Mouse (Mus musculus): Measurements from ENCODE around the gene Slamf7. TPM values are rescaled to one million over a fixed set of nuclear protein-coding genes. Genes with fewer than 3 reads are reported as not detected.

Slamf7 gene
- 0.14 TPM in 1 of 2 replicates, not detected in the other for polyA plus RNA-seq (2014; fragmentation: Nextera tagmentation; extraction: Ambion mirVana)

- Histone ChIP-seq H3K4me1 (ENCODE audit: control insufficient read depth, insufficient read depth, low read length) (no peaks in the 10 kb centered on the region), H3K36me3 (ENCODE audit: control insufficient read depth, insufficient read depth, low read length) (no peaks in the 10 kb centered on the region), H3K9me3 (ENCODE audit: control insufficient read depth, low read depth, low read length) (no peaks in the 10 kb centered on the region), H3K27me3 (ENCODE audit: control insufficient read depth, insufficient read depth, low read length) (no peaks in the 10 kb centered on the region), H3K4me3 (ENCODE audit: low read depth, low read length) (no peak within 1 kb of the TSS), H3K4me2 (replicated peaks; ENCODE audit: low read depth, low read length) (no peak within 1 kb of the TSS), H3K9ac (replicated peaks; ENCODE audit: low read depth, low read length) (no peak within 1 kb of the TSS), H3K27ac (ENCODE audit: low read length) (no peak within 1 kb of the TSS)
- no peak for ATAC-seq (ENCODE audit: insufficient number of reproducible peaks, insufficient read depth, low FRiP score, low read depth)
- 88% methylated on average over 5 of the region's 5 CpGs for WGBS
Measured at GRCm38 (mm10) chr1:171652734-171653133, at the start of gene Slamf7. Slamf7 (minus strand) TSS chr1:171653035.

DNA sequence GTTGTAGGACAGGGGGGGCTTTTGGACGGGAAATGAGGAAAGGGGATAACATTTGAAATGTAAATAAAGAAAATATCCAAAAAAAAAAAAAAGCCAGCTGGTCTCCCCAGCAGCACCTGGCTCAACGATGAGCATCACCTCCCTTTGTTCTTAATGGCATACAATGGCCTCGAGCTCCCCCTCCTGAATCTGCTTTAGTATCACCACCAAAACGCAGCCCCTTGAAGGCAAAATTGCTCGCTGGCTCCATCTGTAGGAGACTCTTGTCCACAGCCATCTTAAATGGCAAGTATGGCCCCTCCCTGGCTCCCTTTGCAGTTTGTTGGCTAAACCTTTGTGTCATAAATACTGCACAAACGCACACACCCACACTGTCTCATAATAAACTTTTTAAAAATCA is 46.1 kb upstream of the Slamf7 start:
- no peaks in the 10 kb centered on the region for H3K27me3 ChIP-seq (ENCODE audit: control insufficient read depth, insufficient read depth, low read length)
- no peak overlapping the region for H3K4me2 ChIP-seq (replicated peaks; ENCODE audit: low read depth, low read length)
- no peak overlapping the region for H3K4me3 ChIP-seq (ENCODE audit: low read depth, low read length)
- no peak overlapping the region for H3K9ac ChIP-seq (replicated peaks; ENCODE audit: low read depth, low read length)
- no peak overlapping the region for H3K27ac ChIP-seq (ENCODE audit: low read length)
- WGBS: 12% methylated on average over 6 of the region's 6 CpGs
- no peaks in the 10 kb centered on the region for H3K36me3 ChIP-seq (ENCODE audit: control insufficient read depth, insufficient read depth, low read length)
- no peaks in the 10 kb centered on the region for H3K9me3 ChIP-seq (ENCODE audit: control insufficient read depth, low read depth, low read length)
- no peaks in the 10 kb centered on the region for H3K4me1 ChIP-seq (ENCODE audit: control insufficient read depth, insufficient read depth, low read length)
- no peak for ATAC-seq (ENCODE audit: insufficient number of reproducible peaks, insufficient read depth, low FRiP score, low read depth)

- Histone ChIP-seq H3K4me2 (replicated peaks; ENCODE audit: low read depth, low read length) (no peak overlapping the region), H3K36me3 (ENCODE audit: control insufficient read depth, insufficient read depth, low read length) (no peaks in the 10 kb centered on the region), H3K27me3 (ENCODE audit: control insufficient read depth, insufficient read depth, low read length) (no peaks in the 10 kb centered on the region), H3K27ac (ENCODE audit: low read length) (no peak overlapping the region), H3K9me3 (ENCODE audit: control insufficient read depth, low read depth, low read length) (no peaks in the 10 kb centered on the region), H3K4me3 (ENCODE audit: low read depth, low read length) (no peak overlapping the region), H3K9ac (replicated peaks; ENCODE audit: low read depth, low read length) (no peak overlapping the region), H3K4me1 (ENCODE audit: control insufficient read depth, insufficient read depth, low read length) (no peaks in the 10 kb centered on the region)
- no peak for ATAC-seq (ENCODE audit: insufficient number of reproducible peaks, insufficient read depth, low FRiP score, low read depth)
- WGBS: 81% methylated on average over 1 of the region's 1 CpGs
Measured at GRCm38 (mm10) chr1:171693918-171694317, 41.1 kb upstream of the Slamf7 start.

GRCm38 (mm10) chr1:171687320-171687719 is 34.5 kb upstream of the Slamf7 start:
- no peak overlapping the region for H3K9ac ChIP-seq (replicated peaks; ENCODE audit: low read depth, low read length)
- H3K36me3 ChIP-seq (ENCODE audit: control insufficient read depth, insufficient read depth, low read length): no peaks in the 10 kb centered on the region
- H3K27me3 ChIP-seq (ENCODE audit: control insufficient read depth, insufficient read depth, low read length): no peaks in the 10 kb centered on the region
- no peak overlapping the region for H3K27ac ChIP-seq (ENCODE audit: low read length)
- no peak overlapping the region for H3K4me2 ChIP-seq (replicated peaks; ENCODE audit: low read depth, low read length)
- WGBS: 83% methylated on average over 4 of the region's 4 CpGs
- H3K4me3 ChIP-seq (ENCODE audit: low read depth, low read length): no peak overlapping the region
- no peak for ATAC-seq (ENCODE audit: insufficient number of reproducible peaks, insufficient read depth, low FRiP score, low read depth)
- no peaks in the 10 kb centered on the region for H3K9me3 ChIP-seq (ENCODE audit: control insufficient read depth, low read depth, low read length)
- no peaks in the 10 kb centered on the region for H3K4me1 ChIP-seq (ENCODE audit: control insufficient read depth, insufficient read depth, low read length)

GRCm38 (mm10) chr1:171684923-171685322 is 32.1 kb upstream of the Slamf7 start:
- Histone ChIP-seq H3K4me1 (ENCODE audit: control insufficient read depth, insufficient read depth, low read length) (no peaks in the 10 kb centered on the region), H3K9ac (replicated peaks; ENCODE audit: low read depth, low read length) (no peak overlapping the region), H3K27ac (ENCODE audit: low read length) (no peak overlapping the region), H3K4me3 (ENCODE audit: low read depth, low read length) (no peak overlapping the region), H3K9me3 (ENCODE audit: control insufficient read depth, low read depth, low read length) (no peaks in the 10 kb centered on the region), H3K27me3 (ENCODE audit: control insufficient read depth, insufficient read depth, low read length) (no peaks in the 10 kb centered on the region), H3K36me3 (ENCODE audit: control insufficient read depth, insufficient read depth, low read length) (no peaks in the 10 kb centered on the region), H3K4me2 (replicated peaks; ENCODE audit: low read depth, low read length) (no peak overlapping the region)
- no peak for ATAC-seq (ENCODE audit: insufficient number of reproducible peaks, insufficient read depth, low FRiP score, low read depth)
- WGBS: 90% methylated on average over 9 of the region's 9 CpGs

DNA sequence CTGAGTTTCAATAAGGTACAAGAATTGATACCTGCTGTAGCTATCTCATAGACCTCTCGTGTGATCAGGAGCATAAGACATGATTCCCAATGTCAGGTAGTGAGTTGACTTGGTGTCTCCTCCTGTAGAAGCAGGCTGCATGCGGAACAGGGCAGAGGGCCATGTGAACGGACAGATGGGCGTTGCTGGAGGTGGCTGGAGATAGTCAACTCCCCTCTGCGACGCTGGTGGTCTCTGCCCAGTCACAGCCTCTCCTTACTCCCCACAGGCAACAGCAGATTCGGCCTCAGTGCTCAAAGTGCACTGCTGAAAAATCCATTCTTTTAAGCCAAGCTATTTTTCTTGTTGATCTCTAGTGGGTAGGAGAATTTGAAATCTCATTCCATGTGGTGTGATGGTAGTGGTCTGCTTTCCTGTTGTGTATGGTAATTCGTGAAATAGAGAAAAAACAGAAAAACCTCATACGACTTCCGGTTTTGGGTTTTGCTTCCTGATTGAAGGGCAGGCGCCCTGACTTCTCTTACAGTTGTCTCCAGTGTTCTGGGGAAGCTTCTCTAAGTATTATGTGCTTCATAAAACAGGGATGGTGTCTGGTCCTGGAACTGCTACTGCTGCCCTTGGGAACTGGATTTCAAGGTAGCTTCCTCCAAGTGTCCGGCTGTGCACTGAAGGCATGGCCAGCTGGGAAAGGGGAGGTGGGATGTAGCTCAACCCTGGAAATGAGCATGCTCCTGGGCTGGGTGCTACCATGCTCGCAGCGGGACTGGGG is 28.9 kb upstream of the Slamf7 start, which contains the start of gene Cd48:
Gene Cd48 (plus strand): TSS at position 479 of the 769 bp plus-strand sequence.
- no peak within 1 kb of the TSS for H3K4me2 ChIP-seq (replicated peaks; ENCODE audit: low read depth, low read length)
- H3K4me1 ChIP-seq (ENCODE audit: control insufficient read depth, insufficient read depth, low read length): no peaks in the 10 kb centered on the region
- WGBS: 79% methylated on average over 14 of the region's 14 CpGs
- ATAC-seq (ENCODE audit: insufficient number of reproducible peaks, insufficient read depth, low FRiP score, low read depth): no peak
- no peaks in the 10 kb centered on the region for H3K27me3 ChIP-seq (ENCODE audit: control insufficient read depth, insufficient read depth, low read length)
- no peak within 1 kb of the TSS for H3K4me3 ChIP-seq (ENCODE audit: low read depth, low read length)
- H3K9ac ChIP-seq (replicated peaks; ENCODE audit: low read depth, low read length): no peak within 1 kb of the TSS
- H3K27ac ChIP-seq (ENCODE audit: low read length): no peak within 1 kb of the TSS
- H3K9me3 ChIP-seq (ENCODE audit: control insufficient read depth, low read depth, low read length): no peaks in the 10 kb centered on the region
- no peaks in the 10 kb centered on the region for H3K36me3 ChIP-seq (ENCODE audit: control insufficient read depth, insufficient read depth, low read length)

- H3K27ac ChIP-seq (ENCODE audit: low read length): no peak overlapping the region
- no peak for ATAC-seq (ENCODE audit: insufficient number of reproducible peaks, insufficient read depth, low FRiP score, low read depth)
- no peak overlapping the region for H3K9ac ChIP-seq (replicated peaks; ENCODE audit: low read depth, low read length)
- H3K9me3 ChIP-seq (ENCODE audit: control insufficient read depth, low read depth, low read length): no peaks in the 10 kb centered on the region
- 81% methylated on average over 7 of the region's 7 CpGs for WGBS
- no peaks in the 10 kb centered on the region for H3K27me3 ChIP-seq (ENCODE audit: control insufficient read depth, insufficient read depth, low read length)
- H3K36me3 ChIP-seq (ENCODE audit: control insufficient read depth, insufficient read depth, low read length): no peaks in the 10 kb centered on the region
- no peak overlapping the region for H3K4me3 ChIP-seq (ENCODE audit: low read depth, low read length)
- H3K4me1 ChIP-seq (ENCODE audit: control insufficient read depth, insufficient read depth, low read length): no peaks in the 10 kb centered on the region
- no peak overlapping the region for H3K4me2 ChIP-seq (replicated peaks; ENCODE audit: low read depth, low read length)
Measured at GRCm38 (mm10) chr1:171681009-171681408, 28.2 kb upstream of the Slamf7 start.

DNA sequence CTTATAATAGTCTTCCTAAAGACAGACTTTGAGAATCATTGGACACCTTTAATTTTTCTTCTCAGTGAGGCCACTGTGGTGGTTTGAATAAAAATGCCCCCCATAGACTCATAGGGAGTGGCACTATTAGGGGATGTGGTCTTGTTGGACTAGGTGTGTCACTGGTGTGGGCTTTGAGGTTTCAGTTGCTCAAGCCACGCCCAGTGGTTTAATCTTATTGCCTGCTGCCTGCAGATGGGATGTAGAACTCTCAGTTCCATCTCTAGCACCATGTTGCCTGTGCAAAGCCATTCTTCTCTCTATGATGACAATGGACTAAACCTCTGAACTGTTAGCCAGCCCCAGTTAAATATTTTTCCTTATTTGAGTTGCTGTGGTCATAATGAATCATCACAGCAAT is 24.9 kb upstream of the Slamf7 start:
- Histone ChIP-seq H3K27ac (ENCODE audit: low read length) (no peak overlapping the region), H3K36me3 (ENCODE audit: control insufficient read depth, insufficient read depth, low read length) (no peaks in the 10 kb centered on the region), H3K4me2 (replicated peaks; ENCODE audit: low read depth, low read length) (no peak overlapping the region), H3K4me3 (ENCODE audit: low read depth, low read length) (no peak overlapping the region), H3K9me3 (ENCODE audit: control insufficient read depth, low read depth, low read length) (no peaks in the 10 kb centered on the region), H3K4me1 (ENCODE audit: control insufficient read depth, insufficient read depth, low read length) (no peaks in the 10 kb centered on the region), H3K27me3 (ENCODE audit: control insufficient read depth, insufficient read depth, low read length) (no peaks in the 10 kb centered on the region), H3K9ac (replicated peaks; ENCODE audit: low read depth, low read length) (no peak overlapping the region)
- no peak for ATAC-seq (ENCODE audit: insufficient number of reproducible peaks, insufficient read depth, low FRiP score, low read depth)
- WGBS: 60% methylated on average over 1 of the region's 1 CpGs

DNA sequence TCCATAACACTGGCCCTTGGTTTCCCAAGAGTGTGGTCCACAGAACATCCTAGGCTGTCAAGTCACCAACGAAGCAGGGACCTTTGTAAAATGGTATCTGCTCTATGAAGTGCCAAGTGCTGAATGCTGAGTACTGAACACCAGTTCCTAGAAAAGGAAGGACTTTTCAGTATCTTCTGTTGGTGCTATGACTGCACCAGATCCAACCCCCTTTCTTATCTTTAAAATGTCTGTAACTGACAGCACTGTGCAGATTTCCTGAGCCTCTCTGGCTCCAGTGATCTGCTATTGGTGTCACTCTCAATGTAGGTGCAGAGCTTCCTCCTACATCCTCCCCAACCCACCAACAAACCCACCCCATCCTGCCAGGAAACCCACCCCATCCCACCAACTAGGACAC is 21.6 kb upstream of the Slamf7 start:
- no peaks in the 10 kb centered on the region for H3K27me3 ChIP-seq (ENCODE audit: control insufficient read depth, insufficient read depth, low read length)
- H3K4me3 ChIP-seq (ENCODE audit: low read depth, low read length): no peak overlapping the region
- no peak for ATAC-seq (ENCODE audit: insufficient number of reproducible peaks, insufficient read depth, low FRiP score, low read depth)
- H3K36me3 ChIP-seq (ENCODE audit: control insufficient read depth, insufficient read depth, low read length): no peaks in the 10 kb centered on the region
- H3K4me1 ChIP-seq (ENCODE audit: control insufficient read depth, insufficient read depth, low read length): no peaks in the 10 kb centered on the region
- no peak overlapping the region for H3K27ac ChIP-seq (ENCODE audit: low read length)
- WGBS: 79% methylated on average over 1 of the region's 1 CpGs
- no peaks in the 10 kb centered on the region for H3K9me3 ChIP-seq (ENCODE audit: control insufficient read depth, low read depth, low read length)
- H3K4me2 ChIP-seq (replicated peaks; ENCODE audit: low read depth, low read length): no peak overlapping the region
- H3K9ac ChIP-seq (replicated peaks; ENCODE audit: low read depth, low read length): no peak overlapping the region
